Mouse (Mus musculus) C2C12 (cell line): ENCODE measurements around the gene Mvp. TPM values are rescaled to one million over a fixed set of nuclear protein-coding genes. Genes with fewer than 3 reads are reported as not detected.

Experiments
- H3K27me3 ChIP-seq: one replicate; pipeline ENCODE4 v1.6.1; 2011; ENCODE audit not compliant: control insufficient read depth, insufficient read depth, insufficient read length
- H3K36me3 ChIP-seq: one replicate; pipeline ENCODE4 v1.6.1; 2011; ENCODE audit not compliant: control insufficient read depth, insufficient read depth
- H3K4me3 ChIP-seq: one replicate; pipeline ENCODE4 v1.5.1; 2011; ENCODE audit warnings: mild to moderate bottlenecking, control low read depth; ENCODE audit not compliant: poor library complexity, insufficient read depth, severe bottlenecking
- H3K79me2 ChIP-seq: one replicate; pipeline ENCODE4 v1.6.1; 2011; ENCODE audit not compliant: control insufficient read depth, insufficient read depth
- H3K79me3 ChIP-seq: one replicate; pipeline ENCODE4 v1.6.1; 2011; ENCODE audit warnings: low read depth, control low read depth
- H3ac ChIP-seq: one replicate; pipeline ENCODE3; 2011; ENCODE audit warnings: low read depth; ENCODE audit not compliant: control insufficient read depth, insufficient read length
- CEBPB ChIP-seq: IDR thresholded peaks from one replicate; pipeline ENCODE4 v1.6.1; 2011; ENCODE audit warnings: low read depth, mild to moderate bottlenecking, control low read depth, moderate library complexity
- CTCF ChIP-seq: IDR thresholded peaks from one replicate; pipeline ENCODE4 v1.5.1; 2011; ENCODE audit not compliant: control insufficient read depth, insufficient read depth, insufficient read length
- FOSL1 ChIP-seq: IDR thresholded peaks from one replicate; pipeline ENCODE4 v1.8.0; 2011; ENCODE audit warnings: mild to moderate bottlenecking, low read length; ENCODE audit not compliant: poor library complexity, insufficient read depth, severe bottlenecking
- MAX ChIP-seq: IDR thresholded peaks from one replicate; pipeline ENCODE4 v1.6.1; 2011; ENCODE audit warnings: mild to moderate bottlenecking, control low read depth
- MYOD1 ChIP-seq: IDR thresholded peaks from one replicate; pipeline ENCODE4 v1.6.1; 2011; ENCODE audit warnings: low read depth; ENCODE audit not compliant: control insufficient read depth, insufficient read length
- MYOG ChIP-seq: IDR thresholded peaks from one replicate; pipeline ENCODE4 v1.6.1; 2011; ENCODE audit not compliant: control insufficient read depth, insufficient read length; ENCODE audit errors: extremely low read depth
- USF1 ChIP-seq: IDR thresholded peaks from one replicate; pipeline ENCODE4 v1.6.1; 2011; ENCODE audit warnings: low read depth, mild to moderate bottlenecking, control low read depth, moderate library complexity
- polyA plus RNA-seq: library from polyadenylated mRNA; unstranded; fragments of >200 nt; fragmentation: generic; extraction: Trizol; gene quantifications from one replicate; pipeline ENCODE4 v1.2.1, GENCODE M21; 2012; ENCODE audit warnings: missing spikeins

The Mvp gene
- polyA plus RNA-seq, 1 experiment = 32.7 TPM

- Histone ChIP-seq H3K27me3 (no peaks in the 10 kb centered on the region), H3K79me2 (peaks cover 34% of the 10 kb centered on the region), H3K79me3 (peaks cover 23% of the 10 kb centered on the region), H3K36me3 (peaks cover 30% of the 10 kb centered on the region), H3ac (no peak overlapping the region), H3K4me3 (no peak overlapping the region)
- no peak for TF ChIP-seq CTCF
- no peak for TF ChIP-seq MYOD1
- TF ChIP-seq USF1 = no peak
- no peak for TF ChIP-seq FOSL1
- TF ChIP-seq CEBPB = no peak
- no peak for TF ChIP-seq MAX
- no peak for TF ChIP-seq MYOG
Measured at GRCm38 (mm10) chr7:127020491-127020890, 6.1 kb upstream of the Mvp start.

- Histone ChIP-seq H3ac (no peak overlapping the region), H3K27me3 (no peaks in the 10 kb centered on the region), H3K79me2 (peaks cover 34% of the 10 kb centered on the region), H3K4me3 (no peak overlapping the region), H3K36me3 (peaks cover 35% of the 10 kb centered on the region), H3K79me3 (peaks cover 22% of the 10 kb centered on the region)
- TF ChIP-seq CTCF (no peak), MYOD1 (no peak), MYOG (no peak), USF1 (no peak), FOSL1 (no peak), CEBPB (no peak), MAX (no peak)
Measured at GRCm38 (mm10) chr7:127020031-127020430, 5.6 kb upstream of the Mvp start.

- Histone ChIP-seq H3K27me3 (no peaks in the 10 kb centered on the region), H3K79me2 (peaks cover 32% of the 10 kb centered on the region), H3K79me3 (peaks cover 16% of the 10 kb centered on the region), H3K4me3 (no peak overlapping the region), H3ac (no peak overlapping the region), H3K36me3 (peaks cover 31% of the 10 kb centered on the region)
- no peak for TF ChIP-seq MYOD1
- no peak for TF ChIP-seq FOSL1
- no peak for TF ChIP-seq CEBPB
- no peak for TF ChIP-seq CTCF
- TF ChIP-seq MAX = no peak
Measured at GRCm38 (mm10) chr7:127019306-127019960, 5.0 kb upstream of the Mvp start.

- TF ChIP-seq USF1 = no peak
- no peak for TF ChIP-seq MAX
- no peak for TF ChIP-seq MYOG
- no peak for TF ChIP-seq CTCF
- TF ChIP-seq MYOD1 = no peak
- TF ChIP-seq FOSL1 = no peak
- no peak for TF ChIP-seq CEBPB
- Histone ChIP-seq H3K4me3 (no peak overlapping the region), H3K36me3 (peaks cover 24% of the 10 kb centered on the region), H3ac (no peak overlapping the region), H3K79me3 (peaks cover 14% of the 10 kb centered on the region), H3K27me3 (no peaks in the 10 kb centered on the region), H3K79me2 (peaks cover 32% of the 10 kb centered on the region)
Measured at GRCm38 (mm10) chr7:127018416-127019305, 4.2 kb upstream of the Mvp start.

- no peak for TF ChIP-seq MAX
- TF ChIP-seq CTCF = no peak
- no peak for TF ChIP-seq USF1
- TF ChIP-seq MYOD1 = no peak
- no peak for TF ChIP-seq CEBPB
- TF ChIP-seq MYOG = no peak
- Histone ChIP-seq H3K79me2 (peaks cover 32% of the 10 kb centered on the region), H3ac (no peak overlapping the region), H3K27me3 (no peaks in the 10 kb centered on the region), H3K4me3 (no peak overlapping the region), H3K36me3 (peaks cover 24% of the 10 kb centered on the region), H3K79me3 (peaks cover 15% of the 10 kb centered on the region)
Measured at GRCm38 (mm10) chr7:127017950-127018345, 3.5 kb upstream of the Mvp start.
